Mouse (Mus musculus) lung, postnatal 10 days (tissue): ENCODE results near the gene Sec22b.

Source experiments
- DNase-seq: peaks from one replicate; pipeline ENCODE4 v3.0.0; 2021

Gene Sec22b

DNA sequence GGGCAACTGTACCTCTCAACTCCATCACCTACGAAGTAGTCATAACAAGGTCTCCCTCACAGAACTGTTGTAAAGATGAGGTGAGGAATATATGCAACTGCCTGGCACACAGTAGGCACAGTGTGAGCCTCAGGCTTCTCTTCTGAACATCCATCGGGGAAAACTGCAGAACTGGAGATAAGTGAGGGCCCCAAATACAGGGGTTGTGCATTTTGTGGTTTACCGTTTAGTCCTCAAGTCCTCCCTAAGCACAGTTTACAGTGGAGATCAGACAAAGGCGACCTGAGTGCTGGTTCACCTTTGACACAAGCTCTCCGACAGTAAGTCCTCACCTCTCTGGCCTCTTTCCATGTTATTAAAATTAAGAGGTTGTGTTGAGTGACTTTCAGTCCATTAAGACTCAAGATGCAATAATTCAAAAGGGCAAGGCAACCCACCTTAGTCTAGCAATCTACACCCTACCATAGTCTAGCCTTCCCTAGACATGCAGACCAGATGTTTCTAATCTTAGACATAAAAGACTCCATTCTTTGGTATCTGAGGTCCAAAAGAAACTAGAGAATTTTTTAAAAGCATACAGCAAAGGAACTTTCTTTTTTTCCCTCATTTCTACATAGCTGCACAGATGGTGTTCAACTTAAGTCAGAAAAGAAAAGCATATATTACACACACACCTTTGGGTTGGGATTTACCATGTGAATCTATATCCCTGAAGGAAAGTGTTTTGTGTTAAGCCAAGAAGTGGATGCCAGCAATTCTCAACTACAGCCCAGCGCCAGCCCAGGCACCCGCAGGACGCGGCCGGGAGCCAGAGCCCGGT, 40.7 kb downstream of the Sec22b start:
- DNase-seq, result no peak

DNA sequence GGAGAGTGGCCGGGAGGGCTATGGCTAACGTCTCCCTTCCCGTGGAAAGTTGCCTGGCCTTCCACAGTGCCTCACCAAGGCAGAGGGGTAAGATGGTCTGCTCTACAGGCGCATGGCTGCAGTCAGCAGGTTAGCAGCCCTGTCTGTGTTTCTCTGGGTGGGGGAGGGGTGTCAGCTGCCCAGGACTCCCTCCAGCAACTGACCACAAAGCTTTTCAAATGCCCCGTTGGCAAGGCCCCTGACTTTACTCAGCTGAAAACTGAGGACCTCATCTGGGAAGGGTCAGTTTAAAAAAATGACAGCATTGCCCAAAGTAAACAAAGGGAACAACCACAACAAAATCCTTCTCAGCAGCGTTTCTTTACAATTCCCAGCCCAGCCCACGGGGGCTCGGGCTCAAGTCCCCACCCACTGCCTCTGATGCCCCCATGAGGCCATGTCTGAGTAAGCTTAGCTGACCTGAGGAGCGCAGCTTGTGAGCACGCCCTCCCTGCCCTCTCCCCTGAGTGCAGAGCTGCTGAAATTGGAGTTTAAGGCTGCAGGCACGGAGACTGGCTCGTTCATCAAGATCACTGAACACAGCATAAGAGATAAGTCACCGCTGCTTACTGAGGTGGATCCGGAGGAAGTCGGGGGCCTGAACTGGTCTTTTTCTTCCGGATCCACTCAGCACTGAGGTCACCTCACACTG, 41.4 kb downstream of the Sec22b start:
- DNase-seq, result peak; percentile 59

DNA sequence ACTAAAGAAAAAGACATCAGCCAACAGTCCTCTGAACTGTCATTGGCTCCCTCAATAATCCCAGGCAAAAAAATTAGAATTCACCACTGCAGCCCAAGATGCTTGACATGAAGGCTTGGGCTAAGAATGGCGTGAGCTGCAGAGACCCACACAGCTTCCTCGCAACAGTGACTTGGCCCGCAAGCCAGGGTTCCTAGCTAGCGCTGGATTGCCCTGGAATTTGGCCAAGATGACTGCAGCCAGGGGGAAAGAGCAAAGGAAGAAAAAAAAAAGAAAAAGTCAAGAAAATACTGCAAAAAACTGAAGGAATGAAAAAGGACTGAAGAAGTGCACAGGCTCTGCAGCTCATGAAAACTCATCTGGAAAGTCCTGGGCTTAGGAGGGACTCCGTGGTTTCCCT, 43.5 kb downstream of the Sec22b start:
- peak; percentile 69 for DNase-seq

DNA sequence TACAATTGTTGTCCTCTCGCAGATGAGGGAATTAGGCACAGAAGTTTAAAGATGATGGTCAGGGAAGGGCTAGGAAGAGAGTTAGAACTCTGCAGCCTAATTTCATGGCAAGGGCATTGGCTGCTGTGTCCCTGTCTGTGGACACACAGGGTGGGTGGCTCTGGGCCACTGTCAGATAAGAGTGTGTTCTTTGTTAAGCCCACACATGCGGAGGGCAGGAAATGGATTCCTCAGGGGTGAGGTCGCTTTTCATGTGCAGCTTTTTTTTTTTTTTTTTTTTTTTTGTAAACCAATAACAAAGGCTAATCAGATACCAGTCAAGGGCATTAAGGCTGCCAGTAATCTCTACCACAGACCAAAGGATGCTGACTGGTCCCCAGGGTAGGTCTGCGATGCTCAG, 45.4 kb downstream of the Sec22b start:
- DNase-seq, result peak; percentile 47

DNA sequence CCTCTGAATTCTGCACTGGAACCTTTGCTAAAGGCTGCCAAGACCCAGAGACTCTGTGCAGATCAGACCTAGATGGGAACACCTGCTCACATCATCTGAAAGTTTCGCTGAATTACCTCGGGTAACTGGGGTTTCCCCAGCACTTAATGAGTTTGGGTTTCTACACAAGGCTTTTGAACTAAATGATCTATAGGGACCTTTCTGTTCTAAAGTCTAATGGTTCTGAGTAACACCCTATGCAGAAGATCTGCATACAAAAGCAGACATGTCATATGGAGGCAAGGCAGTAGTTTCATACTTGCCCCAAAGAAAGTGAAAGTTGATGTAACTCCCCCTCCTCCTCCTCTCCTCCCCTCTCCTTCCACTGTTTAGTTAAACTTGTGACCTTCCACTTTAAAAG, 47.5 kb downstream of the Sec22b start:
- DNase-seq, result no peak

DNA sequence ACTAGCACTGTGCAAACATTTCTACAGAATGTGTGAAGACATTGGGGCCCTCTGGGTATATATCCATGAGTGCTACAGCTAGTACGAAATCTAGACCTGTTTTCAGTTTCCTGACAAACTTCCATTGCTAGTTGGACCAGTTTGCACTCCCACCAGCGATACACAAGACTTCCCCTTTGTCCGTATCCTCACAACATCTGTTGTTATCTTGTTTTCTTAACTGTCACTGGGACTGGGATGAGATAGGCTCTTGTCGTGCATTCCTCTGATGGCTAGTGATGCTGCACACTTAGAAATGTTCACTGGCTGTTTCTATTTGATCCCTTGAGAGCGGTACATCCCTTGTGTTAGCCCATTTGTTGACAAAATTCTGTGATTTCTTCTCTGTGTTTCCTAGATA, 49.0 kb downstream of the Sec22b start:
- DNase-seq, result no peak

DNA sequence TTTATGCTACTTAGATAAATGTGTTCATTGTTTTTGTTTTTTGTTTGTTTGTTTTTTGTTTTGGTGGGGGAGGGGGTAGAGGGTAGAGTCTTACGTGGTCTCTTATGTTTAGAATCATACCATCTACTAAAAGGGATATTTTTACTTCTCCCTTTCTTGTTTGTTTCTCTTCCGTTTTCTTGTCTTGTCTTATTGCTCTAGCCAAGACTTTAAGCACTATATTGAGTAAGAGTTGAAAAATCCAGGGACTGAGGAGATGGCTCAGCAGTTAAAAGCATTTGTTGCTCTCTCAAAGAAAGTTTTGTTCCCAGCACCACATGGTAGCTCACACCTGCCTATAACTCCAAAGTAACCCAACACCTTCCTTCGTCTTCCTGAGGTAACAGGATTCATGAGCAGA, 50.1 kb downstream of the Sec22b start:
- DNase-seq, result no peak

DNA sequence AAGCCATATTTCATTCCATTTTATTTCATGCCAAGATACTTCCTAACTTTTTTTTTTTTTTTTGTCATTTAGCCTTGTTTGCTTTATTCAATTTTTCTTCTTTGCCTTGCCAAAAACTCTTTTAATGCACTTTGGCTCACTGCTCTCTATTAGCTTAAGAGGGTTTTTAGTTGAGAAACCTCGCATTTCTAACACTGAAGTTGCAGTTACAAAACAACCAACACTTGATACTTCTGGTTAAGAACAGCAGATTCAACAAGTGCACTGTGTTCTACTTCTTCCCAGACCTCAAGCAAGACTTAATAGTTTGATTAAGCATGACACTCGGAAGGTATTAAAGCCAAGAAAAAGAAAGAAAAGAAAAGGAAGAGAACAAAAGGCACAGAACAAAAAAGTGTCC, 52.2 kb downstream of the Sec22b start:
- no peak for DNase-seq

DNA sequence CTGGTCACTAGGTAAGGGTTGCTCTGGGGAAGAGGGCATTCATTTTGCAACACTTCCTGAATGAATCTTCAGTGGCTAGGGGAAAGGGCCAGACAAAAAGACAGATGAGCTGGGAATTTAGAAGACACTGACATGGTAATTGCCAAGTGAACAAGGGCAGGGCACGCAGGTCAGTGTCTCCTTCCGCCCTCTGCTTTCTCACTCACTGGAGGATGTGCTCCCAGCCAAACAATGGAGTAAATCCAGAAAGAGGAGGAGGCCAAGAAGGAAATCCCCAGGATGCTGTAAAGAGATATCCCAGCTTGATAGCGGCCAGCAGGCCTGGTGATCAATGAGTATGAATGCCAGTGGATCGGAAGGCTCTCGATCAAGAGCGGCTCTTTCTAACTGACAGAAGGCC, 55.3 kb downstream of the Sec22b start:
- DNase-seq, result no peak

DNA sequence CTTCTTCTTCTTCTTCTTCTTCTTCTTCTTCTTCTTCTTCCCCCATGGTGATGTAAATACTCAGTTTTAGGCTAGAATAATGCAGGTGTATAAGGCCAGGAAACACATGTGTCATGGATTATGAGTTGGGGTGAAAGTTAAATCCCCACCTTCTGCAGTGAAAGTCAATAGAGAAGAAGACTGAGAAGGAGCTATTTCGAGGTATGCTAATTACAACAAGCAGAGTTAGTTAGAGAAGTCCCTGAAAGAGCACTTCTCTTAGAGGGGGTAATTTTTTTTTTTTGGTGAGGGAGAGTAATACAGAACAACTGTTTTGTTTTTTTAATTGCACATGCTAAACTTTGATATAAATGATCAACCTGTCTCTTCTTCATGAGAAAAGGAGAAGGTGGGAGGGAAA, 55.9 kb downstream of the Sec22b start:
- no peak for DNase-seq

DNA sequence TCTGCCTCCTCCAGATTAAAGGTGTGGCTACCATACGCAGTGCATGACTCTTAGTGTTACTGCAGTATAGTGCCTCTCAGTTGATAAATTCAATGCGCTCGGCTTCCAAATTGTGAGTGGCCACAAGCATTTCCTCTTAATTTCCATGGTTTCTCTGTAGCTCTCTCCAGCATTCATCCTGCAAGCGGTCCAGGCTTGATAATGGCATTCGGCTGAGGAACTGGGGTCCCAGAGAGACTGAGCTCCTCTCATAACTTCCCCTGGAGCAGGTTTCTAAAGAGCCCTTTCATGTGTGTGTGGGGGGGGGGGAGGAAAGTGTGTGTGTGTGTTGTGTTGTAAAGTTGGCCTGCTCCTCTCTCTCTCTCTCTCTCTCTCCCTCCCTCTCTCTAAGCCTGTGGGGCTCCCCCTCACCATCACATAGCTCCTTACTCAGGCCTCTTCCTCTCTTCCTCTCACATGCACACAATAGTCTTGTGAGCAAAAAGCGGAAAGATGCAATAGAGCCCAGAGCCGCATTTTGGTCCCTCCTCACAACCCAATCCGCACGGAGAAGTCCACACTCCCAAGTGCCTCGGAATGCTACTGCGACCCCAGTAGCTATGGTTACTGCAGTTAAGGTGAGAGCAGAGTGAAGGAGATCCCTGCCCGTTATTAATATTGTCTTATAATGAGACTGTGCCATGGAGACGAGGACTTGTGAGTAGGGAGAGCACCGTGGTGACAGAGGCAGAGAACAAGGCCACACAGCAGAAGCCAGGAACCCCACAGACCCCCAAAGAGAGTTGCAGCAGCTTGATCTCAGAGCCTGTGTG, 60.0 kb downstream of the Sec22b start:
- DNase-seq, result no peak

DNA sequence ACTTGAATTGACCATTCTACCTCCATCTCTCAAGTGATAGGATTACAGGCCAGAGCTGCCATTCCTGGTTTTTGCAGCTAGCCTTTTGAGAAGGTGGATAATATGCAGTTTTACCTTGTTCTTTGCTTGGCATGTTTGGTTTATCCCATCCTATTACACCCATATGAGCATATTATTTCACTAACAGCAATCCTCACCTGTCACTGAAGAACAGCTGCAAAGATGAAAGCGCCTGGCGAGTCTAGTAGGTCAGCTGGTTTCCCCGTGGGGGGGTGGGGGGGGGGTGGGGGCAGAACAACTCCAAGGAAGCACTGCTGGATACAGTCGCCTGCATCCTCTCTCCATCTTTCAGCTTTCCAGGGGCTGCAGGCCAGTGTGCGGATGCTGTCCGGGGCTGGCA, 61.0 kb downstream of the Sec22b start:
- DNase-seq, result no peak

DNA sequence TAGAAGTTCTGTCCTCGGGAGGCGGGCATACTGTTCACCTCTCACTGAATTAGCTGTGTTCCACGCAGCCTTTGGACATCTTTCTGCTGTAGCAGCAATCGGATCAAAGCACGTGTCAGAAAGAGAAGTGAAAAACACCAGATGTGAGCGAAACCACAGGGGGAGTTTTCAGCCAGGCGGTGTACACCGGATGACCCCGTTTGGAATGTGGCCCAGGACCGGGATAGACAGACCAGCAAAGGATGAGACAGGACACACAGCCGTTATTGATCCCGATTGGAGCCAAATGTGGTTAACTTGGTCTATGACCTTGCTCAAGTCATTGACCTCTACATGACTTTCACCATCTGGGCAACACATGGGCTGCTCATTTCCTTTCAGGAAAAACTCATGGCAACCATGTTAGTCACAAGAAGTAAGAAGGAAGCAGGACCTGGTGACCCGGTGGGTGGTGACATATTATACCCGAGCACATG, 63.9 kb downstream of the Sec22b start:
- DNase-seq, result peak; percentile 47

DNA sequence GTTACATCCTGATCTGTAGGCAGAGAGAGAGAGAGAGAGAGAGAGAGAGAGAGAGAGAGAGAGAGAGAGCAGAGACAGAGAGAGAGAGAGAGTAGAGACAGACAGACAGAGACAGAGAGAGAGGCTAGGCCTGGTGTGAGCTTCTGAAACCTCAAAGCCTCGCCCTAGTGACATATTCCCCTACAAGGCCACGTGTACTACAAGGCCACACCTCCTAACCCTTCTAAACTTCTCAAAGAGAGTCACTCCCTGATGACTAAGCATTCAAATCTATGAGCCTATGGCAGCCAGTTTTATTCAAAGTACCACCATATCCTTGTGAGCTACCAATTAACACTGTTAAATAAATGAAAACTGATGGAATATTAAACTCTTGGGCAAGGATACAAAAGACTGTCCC, 66.6 kb downstream of the Sec22b start:
- DNase-seq, result no peak

DNA sequence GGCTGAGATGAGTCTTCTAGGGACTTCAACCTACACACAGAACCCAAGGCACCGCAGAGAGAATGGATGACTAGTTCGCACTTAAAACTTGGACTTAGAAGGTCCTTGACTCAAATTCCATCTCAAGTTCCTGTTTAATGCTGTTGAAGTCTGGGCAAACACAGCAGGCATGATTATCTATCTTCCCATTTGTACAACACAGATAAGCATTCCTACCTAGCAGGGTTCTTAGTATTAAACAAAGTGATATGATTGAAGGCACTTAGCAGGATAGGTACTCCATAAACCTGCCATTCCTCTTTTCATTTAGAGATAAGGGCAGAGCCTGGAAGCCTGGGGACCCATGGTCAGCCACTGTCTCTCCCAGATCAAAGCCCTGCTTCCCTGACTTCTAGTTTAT, 67.2 kb downstream of the Sec22b start:
- no peak for DNase-seq

DNA sequence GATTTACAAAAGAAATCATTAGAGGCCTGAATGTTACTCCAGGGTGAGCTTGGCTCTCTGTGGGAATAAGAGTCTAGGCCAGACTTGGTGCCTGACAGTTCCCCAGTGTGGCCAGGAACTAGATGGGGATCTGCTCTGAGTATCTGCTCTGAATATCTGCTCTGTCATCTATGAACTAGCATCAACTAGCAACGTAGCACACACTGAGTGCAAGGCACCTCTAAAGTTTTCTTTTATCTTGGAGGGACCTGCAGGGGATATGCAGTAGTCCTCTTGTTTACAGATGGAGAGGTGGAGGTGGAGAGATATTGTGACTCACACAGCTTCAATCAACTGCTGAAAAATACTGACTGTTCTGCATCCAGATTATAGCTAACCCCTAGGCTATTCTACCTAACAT, 68.0 kb downstream of the Sec22b start:
- no peak for DNase-seq

DNA sequence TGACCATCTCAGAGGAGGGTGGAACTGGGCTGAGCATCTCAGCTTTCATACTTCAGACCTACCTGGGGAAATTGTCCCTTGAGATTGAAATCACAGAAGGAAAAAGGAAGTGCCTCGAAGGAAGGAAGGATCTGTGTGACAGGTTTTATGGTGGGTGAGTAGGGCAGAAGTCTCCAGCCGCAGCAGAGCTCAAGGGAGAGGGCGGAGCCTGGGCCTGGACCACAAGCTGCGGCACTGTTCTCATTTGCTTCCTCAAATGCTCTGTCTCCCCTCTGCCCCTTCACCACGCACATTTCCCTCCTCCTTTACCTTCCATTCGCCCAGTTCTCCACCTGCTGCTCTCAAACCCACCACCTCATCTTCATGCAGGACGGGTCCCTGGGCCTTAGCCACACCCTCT, 70.1 kb downstream of the Sec22b start:
- peak; percentile 41 for DNase-seq

DNA sequence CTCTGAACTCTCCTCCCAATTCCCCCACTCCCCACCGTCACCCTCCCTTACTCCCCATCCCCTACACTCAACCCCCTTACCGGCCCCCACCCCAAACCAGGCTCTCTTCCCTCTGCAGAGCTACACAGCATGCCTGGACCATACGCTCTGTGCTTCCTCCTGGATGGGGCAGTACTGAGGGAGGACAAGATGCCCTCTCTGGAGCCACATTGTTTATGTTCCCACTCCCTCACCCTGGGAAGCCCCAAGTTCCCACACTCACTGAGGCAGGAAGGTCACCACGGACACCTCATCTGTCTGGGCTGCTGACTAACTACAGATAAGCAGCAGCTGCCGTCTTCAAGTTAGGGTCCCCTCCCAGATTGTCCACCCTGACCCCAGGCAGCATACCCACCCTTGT, 71.2 kb downstream of the Sec22b start:
- DNase-seq, result peak; percentile 60

DNA sequence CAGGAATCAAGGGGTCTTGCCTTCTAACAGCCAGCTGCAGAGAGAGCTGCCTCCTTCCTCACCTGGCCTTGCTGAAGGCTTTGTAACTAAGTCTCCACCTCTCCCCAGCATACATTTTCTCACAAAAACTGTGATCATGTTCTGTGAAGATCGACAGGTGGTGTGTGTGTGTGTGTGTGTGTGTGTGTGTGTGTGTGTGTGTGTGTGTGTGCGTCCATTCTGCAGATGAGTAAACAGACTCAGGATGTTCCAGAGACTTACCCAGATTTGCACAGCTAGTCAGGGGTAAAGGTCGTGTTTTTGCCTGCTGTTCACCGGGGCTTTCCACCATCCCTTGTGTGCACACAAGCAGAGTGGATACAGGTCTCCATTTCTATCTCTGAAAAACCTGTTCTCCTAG, 71.7 kb downstream of the Sec22b start:
- no peak for DNase-seq
